Mouse (Mus musculus): Measurements from ENCODE around the gene Ror2. TPM values are rescaled to one million over a fixed set of nuclear protein-coding genes. Genes with fewer than 3 reads are reported as not detected.

Ror2 gene
- polyA plus RNA-seq, 1 experiment: 2.0 TPM

DNA sequence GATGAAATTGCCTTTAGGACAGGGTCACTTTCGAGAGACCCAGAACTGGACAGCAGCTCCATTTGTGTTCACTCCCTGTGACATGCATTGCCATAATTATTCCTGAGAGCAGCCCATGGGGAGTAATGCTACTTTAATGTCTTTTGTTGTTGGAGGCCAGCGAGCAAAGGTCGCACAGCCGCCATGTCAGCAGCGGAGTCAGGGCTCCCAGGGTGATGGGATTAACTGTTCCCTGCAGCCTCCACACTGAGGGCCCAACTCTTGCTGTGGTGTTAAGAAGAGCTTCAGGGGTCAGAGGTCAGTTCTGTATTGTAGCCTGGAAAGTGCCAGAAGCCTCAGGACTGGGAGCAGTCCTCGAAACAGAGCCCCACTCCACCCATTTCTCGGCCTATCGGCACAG is 217.5 kb downstream of the Ror2 start:
- Histone ChIP-seq H3K4me3 (ENCODE audit: control insufficient read depth, low read depth, low read length) (no peak overlapping the region), H3K36me3 (ENCODE audit: control insufficient read depth, insufficient read depth, low read length) (no peaks in the 10 kb centered on the region), H3K27me3 (ENCODE audit: control insufficient read depth, insufficient read depth, low read length) (no peaks in the 10 kb centered on the region), H3K4me1 (ENCODE audit: control insufficient read depth, insufficient read depth, low read length) (peaks cover 6% of the 10 kb centered on the region), H3K27ac (ENCODE audit: control insufficient read depth, insufficient read depth, low read depth, low read length) (no peak overlapping the region; the same call in 1 of the 2 replicates)
- TF ChIP-seq POLR2A (IDR thresholded peaks at IDR 0.05; ENCODE audit: control insufficient read depth, low read depth, low read length): no peak
- TF ChIP-seq CTCF (IDR thresholded peaks at IDR 0.05; ENCODE audit: control insufficient read depth, insufficient read depth, insufficient replicate concordance, low read depth, low read length): no peak

DNA sequence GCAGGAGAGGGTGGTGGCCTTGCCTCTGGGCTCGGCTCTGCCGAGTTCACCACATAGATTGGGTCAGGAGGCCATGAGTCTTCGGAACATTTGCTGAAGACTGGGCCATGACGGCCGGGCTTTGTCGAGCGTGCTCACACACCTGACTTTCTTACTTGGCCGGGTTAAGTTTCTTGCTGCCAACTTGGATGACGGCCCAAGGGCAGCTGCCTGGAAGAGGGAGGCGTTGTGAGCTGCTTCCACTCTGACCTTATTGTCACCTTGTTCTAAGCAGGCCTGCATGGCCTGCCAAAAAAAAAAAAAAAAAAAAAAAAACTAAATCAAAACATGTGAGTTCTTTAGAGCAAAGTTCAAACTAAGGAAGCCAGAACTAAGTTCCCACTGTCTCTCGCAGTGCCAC is 218.0 kb downstream of the Ror2 start:
- Histone ChIP-seq H3K27ac (ENCODE audit: control insufficient read depth, insufficient read depth, low read depth, low read length) (no peak overlapping the region; the same call in 1 of the 2 replicates), H3K4me3 (ENCODE audit: control insufficient read depth, low read depth, low read length) (no peak overlapping the region)
- no peak for TF ChIP-seq CTCF (IDR thresholded peaks at IDR 0.05; ENCODE audit: control insufficient read depth, insufficient read depth, insufficient replicate concordance, low read depth, low read length)
- TF ChIP-seq POLR2A (IDR thresholded peaks at IDR 0.05; ENCODE audit: control insufficient read depth, low read depth, low read length): no peak

DNA sequence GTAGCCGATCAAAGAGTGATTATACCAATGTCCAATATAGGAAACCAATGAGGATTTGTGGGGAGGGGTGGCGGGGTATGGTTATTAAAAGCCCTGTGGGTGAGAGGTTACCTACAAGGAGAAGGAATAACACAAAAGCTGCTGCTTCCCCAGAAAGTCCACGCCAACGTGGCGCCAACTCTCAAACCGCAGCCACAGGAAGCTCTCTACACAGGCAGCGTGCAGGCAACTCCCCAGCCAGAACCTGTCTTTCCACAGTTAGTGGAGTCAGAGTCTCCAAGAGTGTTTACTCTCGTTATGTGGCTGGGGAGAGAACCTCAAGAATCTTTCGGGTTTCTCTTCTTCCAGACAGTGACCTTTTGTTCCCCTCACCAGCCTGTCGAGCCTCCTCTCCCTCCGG is 220.8 kb downstream of the Ror2 start:
- no peak for TF ChIP-seq POLR2A (IDR thresholded peaks at IDR 0.05; ENCODE audit: control insufficient read depth, low read depth, low read length)
- no peak for TF ChIP-seq CTCF (IDR thresholded peaks at IDR 0.05; ENCODE audit: control insufficient read depth, insufficient read depth, insufficient replicate concordance, low read depth, low read length)
- no peaks in the 10 kb centered on the region for H3K36me3 ChIP-seq (ENCODE audit: control insufficient read depth, insufficient read depth, low read length)
- no peak overlapping the region for H3K27ac ChIP-seq (ENCODE audit: control insufficient read depth, insufficient read depth, low read depth, low read length)
- H3K27me3 ChIP-seq (ENCODE audit: control insufficient read depth, insufficient read depth, low read length): no peaks in the 10 kb centered on the region
- H3K4me1 ChIP-seq (ENCODE audit: control insufficient read depth, insufficient read depth, low read length): peaks cover 6% of the 10 kb centered on the region
- H3K4me3 ChIP-seq (ENCODE audit: control insufficient read depth, low read depth, low read length): no peak overlapping the region

More for the DNA sequence above, 218.0 kb downstream of the Ror2 start:
- Histone ChIP-seq H3K4me1 (ENCODE audit: control insufficient read depth, insufficient read depth, low read length) (peaks cover 6% of the 10 kb centered on the region), H3K27me3 (ENCODE audit: control insufficient read depth, insufficient read depth, low read length) (no peaks in the 10 kb centered on the region), H3K36me3 (ENCODE audit: control insufficient read depth, insufficient read depth, low read length) (no peaks in the 10 kb centered on the region)

DNA sequence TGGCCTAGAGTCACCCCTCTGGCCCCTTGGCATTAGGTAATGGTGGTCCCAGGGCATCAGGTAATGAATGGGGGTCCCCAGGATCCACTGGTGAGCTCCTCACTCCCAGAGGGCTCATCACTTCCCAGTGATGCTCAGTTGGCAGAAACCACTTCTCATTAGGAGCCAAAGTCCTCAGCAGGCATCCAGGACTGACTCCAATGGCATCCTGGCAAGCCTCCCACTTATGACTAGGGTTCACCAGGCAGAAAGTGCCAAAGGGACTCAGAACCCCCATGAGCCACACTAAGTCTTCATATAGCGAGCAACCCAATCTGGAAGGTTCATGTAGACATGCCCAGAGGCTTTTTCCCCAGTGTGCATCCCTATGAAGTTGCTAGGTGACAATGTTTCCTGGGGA is 221.2 kb downstream of the Ror2 start:
- H3K27ac ChIP-seq (ENCODE audit: control insufficient read depth, insufficient read depth, low read depth, low read length): no peak overlapping the region
- TF ChIP-seq POLR2A (IDR thresholded peaks at IDR 0.05; ENCODE audit: control insufficient read depth, low read depth, low read length) (no peak), CTCF (IDR thresholded peaks at IDR 0.05; ENCODE audit: control insufficient read depth, insufficient read depth, insufficient replicate concordance, low read depth, low read length) (no peak)
- H3K4me1 ChIP-seq (ENCODE audit: control insufficient read depth, insufficient read depth, low read length): peaks cover 6% of the 10 kb centered on the region
- no peaks in the 10 kb centered on the region for H3K27me3 ChIP-seq (ENCODE audit: control insufficient read depth, insufficient read depth, low read length)
- H3K4me3 ChIP-seq (ENCODE audit: control insufficient read depth, low read depth, low read length): no peak overlapping the region
- H3K36me3 ChIP-seq (ENCODE audit: control insufficient read depth, insufficient read depth, low read length): no peaks in the 10 kb centered on the region

Other genes with a start within 250 kb of the Ror2 start
- gene Sptlc1, start 91.3 kb upstream of the Ror2 start, polyA plus RNA-seq (2012; rRNA removed): 13.4 and 14.5 TPM in 2 replicates
- gene Msx2, start 186.9 kb upstream of the Ror2 start, polyA plus RNA-seq (2012; rRNA removed): 0.54 and 0.58 TPM in 2 replicates